Mouse (Mus musculus): ENCODE measurements around the gene Rcor3. TPM values are rescaled to one million over a fixed set of nuclear protein-coding genes. Genes with fewer than 3 reads are reported as not detected.
A peak's percentile ranks its signal among the peaks of the same experiment; 100 is the strongest.

The Rcor3 gene
- polyA plus RNA-seq, 1 experiment = 37.0 TPM

- no peak for DNase-seq (ENCODE audit: extremely low spot score in 1 of 2, low spot score in 1 of 2)
These were observed 63.0 kb downstream of the Rcor3 start for GRCm38 (mm10) chr1:192074824-192075223.

- DNase-seq (ENCODE audit: extremely low spot score in 1 of 2, low spot score in 1 of 2) = no peak
These were observed 65.4 kb downstream of the Rcor3 start for GRCm38 (mm10) chr1:192072426-192072825.

- peak in 1 of 2 experiments; percentile 51 for DNase-seq (ENCODE audit: extremely low spot score in 1 of 2, low spot score in 1 of 2)
These were observed 67.2 kb downstream of the Rcor3 start for GRCm38 (mm10) chr1:192070618-192071051.

- DNase-seq (ENCODE audit: extremely low spot score in 1 of 2, low spot score in 1 of 2) = peak in 1 of 2 experiments; percentile 62
These were observed 67.8 kb downstream of the Rcor3 start for GRCm38 (mm10) chr1:192069971-192070591.

- DNase-seq (ENCODE audit: extremely low spot score in 1 of 2, low spot score in 1 of 2) = no peak
These were observed 69.7 kb downstream of the Rcor3 start for GRCm38 (mm10) chr1:192068188-192068587.

GRCm38 (mm10) chr1:192066956-192067355 lies 70.9 kb downstream of the Rcor3 start:
- no peak for DNase-seq (ENCODE audit: extremely low spot score in 1 of 2, low spot score in 1 of 2)

- no peak for DNase-seq (ENCODE audit: extremely low spot score in 1 of 2, low spot score in 1 of 2)
These were observed 74.5 kb downstream of the Rcor3 start for GRCm38 (mm10) chr1:192063209-192063946.

GRCm38 (mm10) chr1:192062682-192063081 lies 75.2 kb downstream of the Rcor3 start:
- peak in 1 of 2 experiments; percentile 23 for DNase-seq (ENCODE audit: extremely low spot score in 1 of 2, low spot score in 1 of 2)

GRCm38 (mm10) chr1:192061666-192062306 lies 76.1 kb downstream of the Rcor3 start:
- DNase-seq (ENCODE audit: extremely low spot score in 1 of 2, low spot score in 1 of 2) = peak; percentile 87 to 91

GRCm38 (mm10) chr1:192058911-192059310 lies 79.0 kb downstream of the Rcor3 start:
- no peak for DNase-seq (ENCODE audit: extremely low spot score in 1 of 2, low spot score in 1 of 2)

GRCm38 (mm10) chr1:192053726-192054125 lies 84.1 kb downstream of the Rcor3 start:
- DNase-seq (ENCODE audit: extremely low spot score in 1 of 2, low spot score in 1 of 2) = no peak

- DNase-seq (ENCODE audit: extremely low spot score in 1 of 2, low spot score in 1 of 2) = no peak
These were observed 84.9 kb downstream of the Rcor3 start for GRCm38 (mm10) chr1:192052986-192053385.

GRCm38 (mm10) chr1:192052461-192052860 lies 85.4 kb downstream of the Rcor3 start:
- peak in 1 of 2 experiments; percentile 70 for DNase-seq (ENCODE audit: extremely low spot score in 1 of 2, low spot score in 1 of 2)

Other genes with a start within 250 kb of the Rcor3 start
- 22.3 and 22.9 TPM in 2 replicates for gene Slc30a1, start 231.3 kb downstream of the Rcor3 start, polyA plus RNA-seq (2012; rRNA removed)
- gene Rd3, start 160.7 kb downstream of the Rcor3 start, polyA plus RNA-seq (2012; rRNA removed) = 2.0 and 2.6 TPM in 2 replicates
- 10.0 and 10.4 TPM in 2 replicates for gene Traf5, start 45.5 kb downstream of the Rcor3 start, polyA plus RNA-seq (2012; rRNA removed)
- 23.3 and 26.1 TPM in 2 replicates for gene Kcnh1, start 52.7 kb upstream of the Rcor3 start, polyA plus RNA-seq (2012; rRNA removed)